Mouse (Mus musculus) cerebellum, adult 9-10 months (tissue): Measurements from ENCODE around the gene Dus3l.

Experiments
- DNase-seq: peaks from one replicate; pipeline ENCODE4 v3.0.0; 2022

Dus3l gene

GRCm38 (mm10) chr17:56764474-56765354 is at the start of gene Dus3l:
Gene Dus3l, plus strand, starts transcription at chr17:56764757.
- DNase-seq, result peak; percentile 95

DNA sequence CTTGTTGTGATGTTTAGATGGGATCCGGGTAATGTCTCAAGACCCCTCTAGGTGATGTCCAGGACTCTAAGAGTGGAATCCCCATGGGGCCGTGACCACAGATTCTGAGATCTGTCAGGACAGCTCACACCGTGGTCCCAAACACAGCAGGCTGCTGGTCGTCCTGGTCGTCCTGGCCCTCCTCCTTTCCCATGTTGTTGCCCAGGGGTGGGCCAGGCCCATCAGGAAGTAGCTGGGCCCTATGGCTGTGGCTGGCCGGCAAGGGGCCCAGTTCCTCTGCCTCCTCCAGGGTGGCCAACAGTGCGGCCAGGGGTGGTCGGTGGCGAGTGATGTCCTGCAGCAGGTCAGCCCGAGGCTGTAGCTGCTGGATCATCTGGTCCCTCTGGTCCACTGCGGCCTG is 49.2 kb upstream of the Dus3l start:
- DNase-seq, result peak; percentile 51

- DNase-seq, result peak; percentile 61
These were observed 48.5 kb upstream of the Dus3l start for GRCm38 (mm10) chr17:56715914-56716654.

DNA sequence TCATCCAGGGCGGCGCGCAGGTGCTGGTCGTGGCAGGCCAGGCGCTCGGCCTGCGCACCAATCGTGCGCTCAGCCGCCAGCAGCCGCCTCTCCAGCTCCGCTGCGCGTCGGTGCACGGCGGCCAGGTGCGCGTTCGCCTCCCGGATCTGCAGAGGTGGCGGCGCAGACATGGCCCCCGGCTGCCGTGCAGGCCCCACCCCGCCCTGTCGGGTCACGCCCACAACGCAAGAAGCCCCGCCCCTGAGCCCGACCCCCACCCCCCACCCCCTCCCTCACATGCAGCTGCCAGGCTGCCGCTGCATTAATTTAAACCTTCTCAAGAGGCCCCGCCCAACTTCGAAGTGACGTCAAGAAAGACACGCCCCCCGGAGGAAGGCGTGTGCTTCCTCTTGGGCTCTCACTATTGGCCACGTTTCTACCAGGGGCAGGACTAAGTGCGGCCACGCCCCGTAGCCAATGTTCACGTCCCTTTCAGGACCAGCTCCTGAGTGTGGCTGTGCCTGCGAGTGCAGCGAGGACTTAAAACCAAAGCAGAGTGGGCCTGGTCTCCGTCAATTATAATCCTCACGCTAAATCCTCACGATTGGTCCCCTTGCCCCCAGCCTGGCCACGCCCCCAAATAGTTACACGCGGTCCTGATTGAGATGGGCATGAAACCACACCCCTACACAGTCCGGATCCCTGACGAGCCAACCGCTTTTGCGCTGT is 47.7 kb upstream of the Dus3l start:
- DNase-seq, result peak; percentile 98

GRCm38 (mm10) chr17:56717363-56718058 is 47.0 kb upstream of the Dus3l start, which contains the start of the genes Ndufa11 and Vmac:
Gene Ndufa11, plus strand, starts transcription at chr17:56717767.
Gene Vmac, minus strand, starts transcription at chr17:56718022.
- peak; percentile 93 for DNase-seq

DNA sequence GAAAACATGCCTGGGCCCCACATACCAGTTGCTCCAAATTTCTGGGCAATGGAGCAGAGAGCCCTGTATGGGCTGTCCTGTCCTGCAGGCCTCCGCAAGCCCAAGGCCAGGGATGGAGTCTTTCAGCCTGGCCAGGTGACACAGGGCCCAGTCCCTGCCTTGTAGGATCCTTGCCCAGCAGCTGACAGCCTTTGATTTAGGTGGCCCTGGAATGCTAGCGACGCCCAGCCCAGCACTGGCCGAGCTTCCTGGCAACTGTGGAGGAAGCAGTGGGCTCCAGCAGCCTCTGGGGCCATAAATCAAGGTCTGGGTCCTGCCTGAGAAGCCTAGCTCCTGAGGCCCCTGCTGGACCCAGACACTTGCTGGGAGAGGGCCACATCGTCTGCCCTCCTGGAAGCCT is 42.1 kb upstream of the Dus3l start:
- DNase-seq, result no peak

DNA sequence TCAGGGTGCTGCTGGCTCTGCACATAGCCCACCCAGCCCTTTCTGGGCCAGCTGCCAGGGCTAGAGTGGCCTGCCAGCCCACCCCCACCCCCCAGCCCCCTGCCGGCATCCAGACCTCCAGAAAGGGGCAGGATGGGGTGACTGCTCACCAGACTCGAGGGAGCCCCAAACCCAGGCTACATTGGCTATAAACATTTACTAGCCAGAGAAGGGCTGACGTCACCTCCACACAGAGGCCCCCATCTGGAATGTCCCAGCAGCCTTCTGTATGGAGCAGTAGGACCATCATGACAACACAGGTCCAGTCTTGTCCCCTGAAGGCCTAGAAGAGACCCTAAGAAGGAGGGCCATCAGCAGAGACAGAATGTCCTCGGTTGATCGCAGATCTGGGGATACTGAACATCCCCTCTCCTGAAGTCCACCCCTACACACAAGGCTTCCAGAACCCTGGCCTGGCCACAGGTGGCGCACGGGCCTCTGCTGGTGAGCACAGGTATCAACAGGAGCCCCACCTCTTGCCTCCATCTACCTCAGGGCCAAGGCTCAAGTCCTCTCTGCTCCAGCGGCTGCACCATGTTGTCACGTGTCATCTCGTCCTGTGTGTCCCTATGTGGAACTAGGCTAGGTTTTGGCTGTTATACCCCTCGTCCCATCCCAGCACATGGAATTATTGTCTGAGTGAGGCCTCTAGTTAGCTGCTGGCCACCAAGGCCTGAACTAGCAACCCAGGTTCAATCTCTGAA is 41.0 kb upstream of the Dus3l start:
- no peak for DNase-seq

DNA sequence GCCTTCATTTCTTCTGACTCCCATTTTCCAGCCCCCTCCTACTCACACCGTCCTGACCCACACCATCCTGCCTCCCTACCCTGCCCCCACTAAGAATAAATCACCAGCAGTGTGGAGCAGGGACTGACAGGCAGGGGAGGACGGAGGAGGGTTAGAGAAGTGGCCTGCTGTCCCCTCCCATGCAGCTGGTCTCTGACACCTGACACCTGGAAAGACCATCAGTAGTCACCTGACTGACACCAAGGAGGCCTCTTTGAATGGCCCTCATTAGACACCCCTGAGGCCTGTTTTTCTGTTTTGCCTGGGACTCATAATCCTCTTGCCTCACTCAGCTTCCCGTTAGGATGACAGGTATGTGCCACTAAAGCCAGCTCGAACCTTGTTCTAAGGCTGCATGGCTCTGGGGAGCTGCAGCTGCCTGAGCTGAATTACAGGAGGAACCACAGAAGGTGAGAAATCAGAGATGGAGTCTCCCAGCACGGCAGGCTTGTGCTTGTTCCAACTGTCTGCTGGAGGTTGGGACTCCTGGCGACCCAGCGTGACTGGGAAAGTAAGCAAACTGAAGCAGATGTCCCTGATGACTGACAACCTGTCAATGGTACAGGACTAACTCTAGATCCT is 37.4 kb upstream of the Dus3l start:
- DNase-seq, result no peak

GRCm38 (mm10) chr17:56727659-56728058 is 36.9 kb upstream of the Dus3l start:
- no peak for DNase-seq

DNA sequence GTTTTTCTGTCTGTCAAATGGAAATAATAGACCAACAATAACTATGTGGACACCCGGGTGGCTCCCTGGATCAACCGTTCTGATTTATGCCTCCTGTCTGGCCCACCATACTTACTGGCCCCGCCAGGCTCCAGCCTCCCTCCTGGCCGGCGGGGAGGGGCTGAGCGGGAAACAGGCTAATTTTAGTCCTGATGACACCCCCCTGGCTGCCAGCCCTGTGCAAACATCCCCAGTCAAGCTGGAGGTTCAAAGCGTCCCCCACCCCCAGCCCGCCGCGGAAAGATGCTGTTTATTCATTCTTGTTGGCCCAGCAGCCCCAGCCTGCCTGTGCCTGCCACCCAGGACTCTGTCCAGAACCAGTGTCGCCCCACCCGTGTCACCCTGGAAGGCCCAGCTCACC is 36.4 kb upstream of the Dus3l start:
- DNase-seq, result no peak

DNA sequence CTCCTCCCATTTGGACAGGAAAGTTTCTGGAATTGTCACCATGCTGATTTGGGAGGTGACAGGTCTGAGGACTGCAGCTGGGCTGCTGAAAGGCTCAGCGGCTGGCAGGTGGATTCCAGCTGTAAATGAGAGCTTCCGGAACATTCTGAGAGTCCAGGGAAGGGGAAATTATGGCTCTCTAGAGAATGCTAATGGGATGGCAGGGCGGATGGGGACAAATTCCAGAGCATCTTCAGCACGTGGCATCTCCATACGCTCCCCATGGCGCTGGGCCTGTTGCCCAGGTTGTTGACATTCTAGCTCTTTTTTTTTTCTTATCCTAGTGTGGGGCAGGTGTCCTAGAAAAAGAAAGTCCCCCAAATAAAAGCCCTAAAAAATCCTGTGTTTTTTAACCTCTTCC is 35.4 kb upstream of the Dus3l start:
- DNase-seq, result no peak

GRCm38 (mm10) chr17:56729656-56730055 is 34.9 kb upstream of the Dus3l start:
- no peak for DNase-seq

DNA sequence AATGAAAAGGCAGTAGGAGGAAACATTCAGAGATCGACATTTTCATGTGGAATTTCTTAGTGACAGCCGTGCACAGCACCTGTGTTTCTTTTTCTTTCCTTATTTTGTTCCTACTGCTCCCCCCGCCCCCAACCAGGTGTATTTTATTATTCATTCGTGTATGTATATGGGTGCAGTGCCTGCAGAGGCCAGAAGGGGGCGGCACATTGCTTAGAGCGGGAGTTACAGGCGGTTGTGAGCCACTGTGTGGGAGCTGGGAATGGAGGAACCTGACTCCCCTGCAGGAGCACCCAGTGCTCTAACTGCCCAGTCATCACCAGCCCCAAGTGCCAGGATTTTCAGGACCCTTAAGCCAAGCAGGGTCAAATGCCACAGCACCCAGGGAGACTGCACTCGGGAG is 28.0 kb upstream of the Dus3l start:
- no peak for DNase-seq

DNA sequence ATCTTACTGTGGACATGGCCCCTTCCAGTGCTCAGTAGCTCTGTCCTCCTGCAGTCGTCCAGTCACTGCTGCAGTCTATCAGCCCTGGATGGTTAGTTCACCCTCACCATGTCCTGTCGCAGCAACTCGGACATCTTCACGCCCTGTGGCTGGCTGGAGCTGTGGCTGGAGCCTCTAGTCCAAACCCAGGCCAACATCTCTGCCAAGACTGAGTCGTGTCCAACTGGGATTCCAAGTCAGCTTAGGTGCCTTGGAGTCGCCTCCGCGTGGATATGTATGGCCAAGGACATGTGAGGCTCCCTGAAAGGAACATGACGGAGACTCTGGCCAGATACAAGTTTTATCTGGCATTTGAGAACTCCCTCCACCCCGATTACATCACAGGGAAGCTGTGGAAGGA is 26.3 kb upstream of the Dus3l start:
- no peak for DNase-seq

GRCm38 (mm10) chr17:56740118-56740787 is 24.3 kb upstream of the Dus3l start:
- DNase-seq, result no peak

DNA sequence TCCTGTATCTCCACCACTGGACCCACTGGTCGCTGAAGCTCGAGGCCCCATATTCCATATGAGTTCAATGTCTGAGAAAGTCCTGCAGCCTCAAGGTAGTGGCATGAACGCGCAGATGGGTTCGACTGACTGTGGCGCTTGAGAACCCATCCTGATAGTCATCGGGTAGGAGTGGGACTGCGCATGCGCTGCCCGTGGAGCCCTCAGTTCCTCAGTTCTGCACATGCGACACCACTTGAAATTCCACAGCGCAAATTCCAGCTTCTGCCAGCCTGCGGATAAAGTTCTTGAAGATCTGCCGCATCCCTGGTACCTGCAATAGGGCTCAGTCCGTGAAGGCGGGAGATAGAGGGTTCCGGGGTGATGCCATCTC is 23.8 kb upstream of the Dus3l start:
- no peak for DNase-seq

GRCm38 (mm10) chr17:56744173-56744572 is 20.4 kb upstream of the Dus3l start:
- no peak for DNase-seq

DNA sequence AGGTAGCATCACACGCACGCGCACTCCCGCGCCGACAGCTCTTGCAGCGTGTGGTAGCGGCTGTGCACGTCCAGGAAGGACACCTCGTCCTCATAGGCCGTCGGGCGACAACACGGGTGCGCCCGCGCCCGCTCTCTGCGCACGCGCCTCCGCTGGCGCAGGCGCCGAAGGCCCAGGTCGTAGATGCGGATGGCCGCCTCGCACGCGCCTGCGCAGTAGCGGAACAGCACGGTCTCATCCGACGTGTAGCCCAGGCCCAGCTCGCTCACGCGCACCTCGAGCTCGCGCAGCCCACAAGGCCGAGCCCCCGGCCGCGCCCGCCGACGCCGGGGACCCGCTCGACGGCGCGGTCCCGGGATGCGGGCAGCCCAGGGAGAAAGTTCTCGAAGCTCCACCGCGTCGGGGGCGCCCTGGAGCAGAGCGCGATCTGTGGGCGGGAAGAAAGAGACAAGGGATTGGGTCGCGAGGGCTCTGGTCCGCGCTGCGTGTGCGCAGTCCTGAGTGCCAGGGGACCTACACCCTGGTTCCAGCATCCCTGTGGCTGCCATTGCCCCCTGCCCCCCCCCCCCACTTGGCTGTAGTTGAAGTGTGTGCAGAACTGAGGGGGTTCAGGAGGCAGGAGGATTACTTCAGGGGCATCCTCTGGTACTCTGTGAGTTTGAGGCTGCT is 13.0 kb upstream of the Dus3l start:
- no peak for DNase-seq

DNA sequence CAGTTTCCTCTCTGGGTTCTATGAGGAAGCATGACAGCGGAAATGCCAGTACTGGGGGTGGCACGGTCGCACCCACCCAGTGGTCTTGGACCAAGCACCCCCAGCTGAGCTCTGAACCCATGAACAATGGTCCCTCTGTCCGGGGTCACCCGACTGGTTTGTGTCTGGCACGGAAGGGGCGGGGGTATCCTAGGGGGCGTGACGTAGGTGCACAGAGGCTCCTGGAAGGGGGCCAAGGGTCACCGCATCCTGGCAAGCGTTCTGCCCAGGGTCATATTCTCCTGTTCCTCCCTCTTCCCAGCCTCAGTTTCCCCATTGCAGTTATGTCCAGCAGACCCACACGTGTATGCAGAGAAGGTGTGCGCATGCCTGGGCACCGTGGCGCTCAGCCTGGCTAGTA is 11.1 kb upstream of the Dus3l start:
- DNase-seq, result no peak
